Mouse (Mus musculus): ENCODE results near the gene Cdk15. TPM values are rescaled to one million over a fixed set of nuclear protein-coding genes. Genes with fewer than 3 reads are reported as not detected.

Cdk15 gene
- total and polyA plus RNA-seq, 2 experiments from 2014 or later: 0.14 to 1.0 TPM

GRCm38 (mm10) chr1:59395992-59396391 lies 139.3 kb downstream of the Cdk15 start:
- Histone ChIP-seq H3K4me1 (ENCODE audit: insufficient read depth) (no peaks in the 10 kb centered on the region), H3K27ac (ENCODE audit: low read depth, low read length) (no peak overlapping the region), H3K4me2 (ENCODE audit: low read depth) (no peak overlapping the region), H3K36me3 (ENCODE audit: insufficient read depth) (no peaks in the 10 kb centered on the region), H3K9me3 (ENCODE audit: low read length) (no peaks in the 10 kb centered on the region), H3K4me3 (ENCODE audit: low read depth, low read length) (no peak overlapping the region), H3K27me3 (ENCODE audit: insufficient read depth, low read length) (no peaks in the 10 kb centered on the region), H3K9ac (no peak overlapping the region)
- 23% methylated on average over 2 of the region's 2 CpGs for WGBS
- DNase-seq: no peak
- no peak for TF ChIP-seq CTCF (IDR thresholded peaks at IDR 0.05; ENCODE audit: low read depth)
- ATAC-seq: no peak

GRCm38 (mm10) chr1:59399554-59400325 lies 143.0 kb downstream of the Cdk15 start:
- WGBS: 53% methylated on average over 2 of the region's 2 CpGs
- no peak for TF ChIP-seq CTCF (IDR thresholded peaks at IDR 0.05; ENCODE audit: low read depth)

GRCm38 (mm10) chr1:59401253-59401652 lies 144.5 kb downstream of the Cdk15 start:
- DNase-seq (no peak), ATAC-seq (no peak)
- Histone ChIP-seq H3K27me3 (ENCODE audit: insufficient read depth, low read length) (no peaks in the 10 kb centered on the region), H3K36me3 (ENCODE audit: insufficient read depth) (no peaks in the 10 kb centered on the region), H3K4me2 (ENCODE audit: low read depth) (no peak overlapping the region), H3K9me3 (ENCODE audit: low read length) (no peaks in the 10 kb centered on the region), H3K27ac (ENCODE audit: low read depth, low read length) (no peak overlapping the region), H3K4me3 (ENCODE audit: low read depth, low read length) (no peak overlapping the region), H3K4me1 (ENCODE audit: insufficient read depth) (no peaks in the 10 kb centered on the region), H3K9ac (no peak overlapping the region)
- no peak for TF ChIP-seq CTCF (IDR thresholded peaks at IDR 0.05; ENCODE audit: low read depth)
- WGBS: 85% methylated on average over 4 of the region's 4 CpGs

More at GRCm38 (mm10) chr1:59399554-59400325, 143.0 kb downstream of the Cdk15 start:
- DNase-seq (no peak), ATAC-seq (no peak)
- Histone ChIP-seq H3K27me3 (ENCODE audit: insufficient read depth, low read length) (no peaks in the 10 kb centered on the region), H3K36me3 (ENCODE audit: insufficient read depth) (no peaks in the 10 kb centered on the region), H3K4me2 (ENCODE audit: low read depth) (no peak overlapping the region), H3K27ac (ENCODE audit: low read depth, low read length) (no peak overlapping the region), H3K9me3 (ENCODE audit: low read length) (no peaks in the 10 kb centered on the region), H3K4me3 (ENCODE audit: low read depth, low read length) (no peak overlapping the region), H3K9ac (no peak overlapping the region), H3K4me1 (ENCODE audit: insufficient read depth) (no peaks in the 10 kb centered on the region)

Other genes with a start within 250 kb of the Cdk15 start
- gene C2cd6, start 162.0 kb upstream of the Cdk15 start, total RNA-seq (2014; rRNA removed): not detected in 2 replicates
- not detected in 2 replicates for gene C2cd6, start 162.0 kb upstream of the Cdk15 start, polyA plus RNA-seq (2015; fragmentation: Nextera tagmentation; extraction: Ambion mirVana)
- gene Tmem237, start 136.5 kb upstream of the Cdk15 start, total RNA-seq (2014; rRNA removed): 31.9 and 36.2 TPM in 2 replicates
- gene Tmem237, start 136.5 kb upstream of the Cdk15 start, polyA plus RNA-seq (2015; fragmentation: Nextera tagmentation; extraction: Ambion mirVana): 59.7 and 62.6 TPM in 2 replicates
- gene Mpp4, start 93.5 kb upstream of the Cdk15 start, total RNA-seq (2014; rRNA removed): 1.9 and 2.1 TPM in 2 replicates
- 0.47 and 0.65 TPM in 2 replicates for gene Mpp4, start 93.5 kb upstream of the Cdk15 start, polyA plus RNA-seq (2015; fragmentation: Nextera tagmentation; extraction: Ambion mirVana)
- 27.5 and 39.4 TPM in 2 replicates for gene Als2, start 19.7 kb upstream of the Cdk15 start, total RNA-seq (2014; rRNA removed)
- 7.8 and 11.0 TPM in 2 replicates for gene Als2, start 19.7 kb upstream of the Cdk15 start, polyA plus RNA-seq (2015; fragmentation: Nextera tagmentation; extraction: Ambion mirVana)
- gene Fzd7, start 225.5 kb downstream of the Cdk15 start, total RNA-seq (2014; rRNA removed): 8.6 and 13.9 TPM in 2 replicates
- 1.5 and 1.9 TPM in 2 replicates for gene Fzd7, start 225.5 kb downstream of the Cdk15 start, polyA plus RNA-seq (2015; fragmentation: Nextera tagmentation; extraction: Ambion mirVana)